Mouse (Mus musculus) hindbrain, embryonic 11.5 days (tissue): ENCODE data around the gene Epb41l1. TPM values are rescaled to one million over a fixed set of nuclear protein-coding genes. Genes with fewer than 3 reads are reported as not detected.

Source experiments
- ATAC-seq: fragments of 200-750 bp; cut with Nextera tagmentation; 2 replicates; pipeline ENCODE4 v1.8.0; 2017; ENCODE audit warnings: mild to moderate bottlenecking, moderate TSS enrichment, moderate library complexity; ENCODE audit not compliant: low FRiP score
- DNase-seq: peaks from one replicate; pipeline ENCODE4 v3.0.0-alpha.2; 2015; ENCODE audit warnings: low spot score
- H3K27ac ChIP-seq: fragments of 300-500 bp; sonication (generic); 2 replicates; pipeline ENCODE4 v1.5.1; 2014; ENCODE audit warnings: mild to moderate bottlenecking, low read depth, low read length
- H3K27me3 ChIP-seq: fragments of 300-500 bp; sonication (generic); 2 replicates; pipeline ENCODE4 v1.6.1; 2014; ENCODE audit warnings: mild to moderate bottlenecking, low read length, moderate library complexity, mixed read lengths; ENCODE audit not compliant: control insufficient read depth, insufficient read depth
- H3K36me3 ChIP-seq: fragments of 300-500 bp; sonication (generic); 2 replicates; pipeline ENCODE4 v1.6.1; 2014; ENCODE audit warnings: mild to moderate bottlenecking, low read length, moderate library complexity, mixed read lengths; ENCODE audit not compliant: control insufficient read depth, insufficient read depth
- H3K4me1 ChIP-seq: fragments of 300-500 bp; sonication (generic); replicated peaks from 2 replicates; pipeline ENCODE4 v1.6.1; 2014; ENCODE audit warnings: low read length, mixed read lengths; ENCODE audit not compliant: control insufficient read depth, insufficient read depth
- H3K4me2 ChIP-seq: fragments of 300-500 bp; sonication (generic); replicated peaks from 2 replicates; pipeline ENCODE4 v1.6.1; 2014; ENCODE audit warnings: mild to moderate bottlenecking, low read depth, low read length
- H3K4me3 ChIP-seq: fragments of 300-500 bp; sonication (generic); 2 replicates; pipeline ENCODE4 v1.5.1; 2014; ENCODE audit warnings: low read depth, low read length
- H3K9ac ChIP-seq: fragments of 300-500 bp; sonication (generic); 2 replicates; pipeline ENCODE4 v1.6.1; 2014; ENCODE audit warnings: low read depth, low read length
- H3K9me3 ChIP-seq: fragments of 300-500 bp; sonication (generic); 2 replicates; pipeline ENCODE4 v1.6.1; 2016; ENCODE audit warnings: low read length; ENCODE audit not compliant: control insufficient read depth
- WGBS: fragments of 180-500 bp; shearing (Covaris S2); extraction: QIAGEN DNeasy Blood & Tissue Kit; methylation state at CpG from one replicate; pipeline ENCODE4 v1.1.7; 2014; 5-methylcytosine and 5-hydroxymethylcytosine counted together
- polyA plus RNA-seq: library from polyadenylated mRNA; unstranded; fragments of >200 nt; fragmentation: Nextera tagmentation; extraction: Ambion mirVana; gene quantifications from 2 replicates; pipeline ENCODE4 v1.2.1, GENCODE M21; 2014

The Epb41l1 gene
- polyA plus RNA-seq, 1 experiment from 2014 or later, result 5.0 TPM

DNA sequence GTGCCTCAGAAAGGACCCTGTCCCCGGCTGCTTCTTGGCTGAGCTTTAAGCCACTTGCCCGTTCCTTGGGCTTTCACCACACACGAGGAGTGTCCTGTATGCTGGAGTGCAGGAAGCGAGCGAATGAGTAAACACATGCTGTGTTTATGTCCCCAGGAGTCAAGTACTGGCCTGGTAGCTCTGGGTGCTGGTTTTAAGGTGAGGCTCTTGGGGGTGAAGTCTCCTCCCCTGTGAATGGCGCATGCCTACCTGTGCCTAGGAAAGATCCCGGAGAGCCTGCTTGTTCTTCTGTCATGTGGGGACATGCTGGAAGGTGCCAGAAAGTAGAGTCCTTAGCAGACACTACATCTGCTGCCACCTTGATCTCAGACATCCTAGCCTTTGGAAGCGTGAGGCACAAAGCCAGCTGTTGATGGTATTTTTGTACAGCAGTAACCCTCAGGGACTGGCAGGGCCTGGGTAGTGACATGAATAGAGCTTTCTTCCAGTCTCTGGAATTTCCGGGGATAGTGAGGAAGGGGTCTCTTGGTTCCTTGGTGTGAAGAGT, 25.9 kb downstream of the Epb41l1 start:
- no peak overlapping the region for H3K4me3 ChIP-seq
- H3K4me2 ChIP-seq, result no peak overlapping the region
- no peak for ATAC-seq
- H3K4me1 ChIP-seq, result no peaks in the 10 kb centered on the region
- no peaks in the 10 kb centered on the region for H3K9me3 ChIP-seq
- H3K9ac ChIP-seq, result no peak overlapping the region
- DNase-seq, result no peak
- H3K36me3 ChIP-seq, result no peaks in the 10 kb centered on the region
- no peak overlapping the region for H3K27ac ChIP-seq
- 83% methylated on average over 9 of the region's 9 CpGs for WGBS
- H3K27me3 ChIP-seq, result no peaks in the 10 kb centered on the region

DNA sequence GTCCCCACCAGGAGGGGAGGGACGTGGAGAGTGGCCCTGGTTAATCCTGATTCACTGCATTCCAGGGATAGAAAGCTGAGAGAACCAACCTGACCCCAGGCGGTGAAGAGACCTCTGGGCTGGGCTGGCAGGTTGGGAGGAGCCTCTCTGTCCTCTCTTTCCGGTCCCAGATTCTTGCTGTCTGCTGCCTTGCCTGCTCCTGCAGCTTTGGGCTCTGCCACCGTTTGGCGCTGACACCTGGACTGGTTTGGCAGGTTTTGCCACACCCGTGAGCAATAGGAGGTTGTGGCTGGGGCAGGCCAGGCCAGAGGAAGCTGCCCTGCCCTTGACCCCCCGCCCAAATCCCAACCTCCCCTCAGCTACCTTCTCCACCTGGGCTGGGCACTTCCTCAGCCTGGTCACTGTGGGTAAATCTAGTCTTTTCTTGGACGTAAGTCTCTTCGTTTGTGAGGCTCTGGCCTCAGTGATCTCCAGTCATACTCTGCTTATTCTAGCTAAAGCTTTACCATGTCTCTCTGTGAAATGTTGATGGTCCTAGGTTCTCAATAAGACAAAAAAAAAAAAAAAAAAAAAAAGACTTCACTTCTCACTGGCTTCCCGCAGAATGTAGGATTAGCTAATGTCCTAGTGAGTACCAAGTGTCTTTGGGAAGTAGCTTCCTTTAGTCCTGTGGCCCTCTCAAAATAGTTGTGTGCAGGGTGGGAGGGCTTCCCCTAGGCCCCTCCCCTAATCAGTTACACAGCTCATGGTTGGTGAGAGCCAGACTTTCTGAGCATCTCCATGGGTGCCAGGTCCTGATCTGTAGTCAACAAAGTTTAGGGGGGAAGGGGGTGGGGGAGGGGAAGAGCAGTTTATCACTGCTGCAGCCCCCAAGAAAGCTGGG, 26.9 kb downstream of the Epb41l1 start:
- ATAC-seq (no peak), DNase-seq (no peak)
- Histone ChIP-seq H3K27me3 (no peaks in the 10 kb centered on the region), H3K4me2 (no peak overlapping the region), H3K4me3 (no peak overlapping the region), H3K9me3 (no peaks in the 10 kb centered on the region), H3K4me1 (peaks cover 2% of the 10 kb centered on the region; the same call in 1 of the 2 replicates), H3K36me3 (no peaks in the 10 kb centered on the region), H3K9ac (no peak overlapping the region), H3K27ac (no peak overlapping the region)
- WGBS, result 17% methylated on average over 10 of the region's 10 CpGs

DNA sequence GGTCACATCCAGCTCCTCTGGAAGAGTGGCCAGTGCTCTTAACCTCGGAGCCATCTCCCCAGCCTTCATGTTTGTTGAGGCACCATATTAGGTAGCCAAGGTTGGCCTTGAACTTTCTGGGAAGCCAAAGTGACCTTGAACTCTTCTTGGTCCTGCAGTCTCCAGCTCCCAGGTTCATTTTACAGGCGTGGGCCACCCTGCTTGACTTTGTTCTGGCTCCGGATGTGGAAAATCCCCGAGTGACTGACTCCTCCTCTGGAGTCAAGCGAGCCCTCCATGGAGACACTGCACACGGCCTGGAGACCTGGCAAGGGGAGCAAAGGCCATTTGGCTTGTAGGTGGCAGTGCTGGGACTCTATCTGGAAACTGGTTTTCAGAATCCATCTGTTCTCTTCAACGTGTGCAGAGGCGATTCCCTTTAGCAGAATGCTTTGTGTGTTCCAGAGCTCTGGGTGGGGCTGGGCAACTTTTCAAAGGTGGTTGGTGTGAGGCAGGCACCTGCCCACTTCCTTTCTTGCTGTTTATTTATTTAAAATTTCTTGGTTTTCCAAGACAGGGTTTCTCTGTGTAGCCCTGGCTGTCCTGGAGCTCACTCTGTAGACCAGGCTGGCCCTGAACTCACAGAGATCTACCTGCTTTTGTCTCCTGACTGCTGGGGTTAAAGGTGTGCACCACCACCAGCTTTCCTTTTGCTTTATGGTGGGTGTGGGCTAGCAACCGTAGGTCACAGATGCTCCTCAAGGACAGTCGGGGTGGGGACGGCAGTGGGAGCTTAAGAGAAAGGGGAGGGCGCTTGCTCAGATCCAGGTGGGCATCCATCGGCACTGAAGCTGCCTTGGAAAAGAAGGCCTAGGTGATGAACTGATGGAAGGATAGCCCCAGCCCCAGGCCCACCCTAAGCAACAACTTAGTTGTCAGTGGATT, 30.8 kb downstream of the Epb41l1 start:
- ATAC-seq (no peak), DNase-seq (no peak)
- Histone ChIP-seq H3K27me3 (no peaks in the 10 kb centered on the region), H3K27ac (no peak overlapping the region), H3K4me2 (no peak overlapping the region), H3K9ac (no peak overlapping the region), H3K4me3 (no peak overlapping the region), H3K36me3 (no peaks in the 10 kb centered on the region), H3K9me3 (no peaks in the 10 kb centered on the region), H3K4me1 (peaks cover 2% of the 10 kb centered on the region; the same call in 1 of the 2 replicates)
- 84% methylated on average over 13 of the region's 13 CpGs for WGBS

DNA sequence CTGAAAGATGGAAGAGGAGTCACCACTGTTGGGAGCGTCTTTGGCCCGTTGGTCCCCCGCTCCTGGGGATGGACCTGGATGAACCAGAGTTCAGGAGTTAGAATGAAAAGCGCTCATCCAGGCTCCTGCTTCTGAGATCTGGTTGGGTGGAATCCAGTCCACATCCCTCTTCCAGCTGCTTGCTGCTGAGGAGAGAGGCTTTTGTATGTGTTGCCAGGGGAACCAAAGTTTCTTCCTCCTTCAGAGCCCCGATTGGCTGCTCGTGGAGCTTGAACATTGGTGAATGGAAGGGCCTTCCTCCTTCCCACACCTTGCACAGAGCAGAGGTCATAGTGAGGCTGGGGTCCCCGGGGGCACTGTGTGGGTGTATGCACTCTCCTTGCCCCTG, 31.4 kb downstream of the Epb41l1 start:
- Histone ChIP-seq H3K36me3 (no peaks in the 10 kb centered on the region), H3K4me2 (no peak overlapping the region), H3K9me3 (no peaks in the 10 kb centered on the region), H3K9ac (no peak overlapping the region), H3K27me3 (no peaks in the 10 kb centered on the region), H3K27ac (no peak overlapping the region), H3K4me1 (peaks cover 2% of the 10 kb centered on the region; the same call in 1 of the 2 replicates), H3K4me3 (no peak overlapping the region)
- WGBS, result 56% methylated on average over 7 of the region's 7 CpGs
- no peak for ATAC-seq
- no peak for DNase-seq

GRCm38 (mm10) chr2:156453822-156454221, 33.1 kb downstream of the Epb41l1 start:
- WGBS, result 68% methylated on average over 7 of the region's 7 CpGs
- Histone ChIP-seq H3K27ac (no peak overlapping the region), H3K4me2 (no peak overlapping the region), H3K9ac (no peak overlapping the region), H3K9me3 (no peaks in the 10 kb centered on the region), H3K4me3 (no peak overlapping the region), H3K27me3 (no peaks in the 10 kb centered on the region), H3K36me3 (no peaks in the 10 kb centered on the region), H3K4me1 (peaks cover 2% of the 10 kb centered on the region; the same call in 1 of the 2 replicates)
- DNase-seq, result no peak
- no peak for ATAC-seq

GRCm38 (mm10) chr2:156455508-156456108, 34.9 kb downstream of the Epb41l1 start:
- Histone ChIP-seq H3K4me3 (no peak overlapping the region), H3K9ac (no peak overlapping the region), H3K9me3 (no peaks in the 10 kb centered on the region), H3K36me3 (no peaks in the 10 kb centered on the region), H3K4me2 (no peak overlapping the region), H3K4me1 (peaks cover 2% of the 10 kb centered on the region; the same call in 1 of the 2 replicates), H3K27ac (no peak overlapping the region), H3K27me3 (no peaks in the 10 kb centered on the region)
- DNase-seq (no peak), ATAC-seq (no peak)
- WGBS, result 89% methylated on average over 9 of the region's 9 CpGs

DNA sequence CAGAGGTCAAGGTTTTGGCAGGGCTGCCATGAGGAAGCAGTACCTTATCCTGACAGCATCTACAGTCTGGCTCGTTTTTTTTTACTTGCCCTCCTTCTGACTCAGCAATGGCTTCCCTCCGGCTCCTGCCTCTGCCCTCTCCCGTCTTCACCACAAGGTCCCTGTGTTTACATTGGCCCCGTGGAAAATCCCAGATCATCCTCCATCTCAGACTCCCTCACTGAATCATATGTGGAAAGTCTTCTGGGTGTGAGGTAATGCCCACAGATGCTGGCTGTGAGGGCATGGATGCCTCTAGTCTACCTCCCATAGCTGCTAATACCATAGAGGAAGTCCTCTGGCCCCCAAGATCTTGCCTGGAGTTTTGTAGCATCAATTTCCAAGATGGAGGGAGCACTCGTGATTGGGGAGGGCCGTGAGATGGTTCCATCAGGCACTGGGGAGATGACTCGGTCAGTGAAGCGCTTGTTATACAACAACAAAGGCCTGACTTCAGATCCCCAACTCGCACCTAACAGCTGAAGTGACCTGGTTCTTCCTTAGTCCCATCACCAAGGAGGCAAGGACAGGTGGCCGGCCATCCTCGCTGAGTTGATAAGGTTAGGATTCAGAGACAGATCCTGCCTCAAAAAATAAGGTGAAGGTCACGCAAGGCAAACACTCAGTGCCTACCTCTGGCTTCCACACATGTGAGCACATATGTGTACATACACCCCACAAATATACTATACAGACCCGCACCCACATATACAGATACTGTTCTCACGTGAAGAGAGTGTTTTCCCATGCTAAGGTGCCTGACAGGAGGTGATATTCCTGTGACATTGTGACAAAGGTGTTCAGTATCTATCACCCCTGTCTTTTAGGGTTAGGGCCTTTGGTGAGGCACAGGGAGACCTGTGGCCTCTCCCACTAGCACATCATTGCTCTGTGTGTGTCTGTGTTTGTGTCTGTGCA, 36.0 kb downstream of the Epb41l1 start:
- Histone ChIP-seq H3K27me3 (no peaks in the 10 kb centered on the region), H3K4me2 (no peak overlapping the region), H3K4me1 (peaks cover 2% of the 10 kb centered on the region; the same call in 1 of the 2 replicates), H3K36me3 (no peaks in the 10 kb centered on the region), H3K9me3 (no peaks in the 10 kb centered on the region), H3K9ac (no peak overlapping the region), H3K4me3 (no peak overlapping the region), H3K27ac (no peak overlapping the region)
- ATAC-seq (no peak), DNase-seq (no peak)
- WGBS, result 85% methylated on average over 14 of the region's 14 CpGs
